Mouse (Mus musculus) olfactory bulb, adult 2 months (tissue): Measurements from ENCODE around the gene Egfl8.

Source experiments
- CTCF ChIP-seq: fragments of 200-500 bp; IDR thresholded peaks from 2 replicates; pipeline ENCODE4 v1.5.1; 2012; ENCODE audit warnings: low read depth, mild to moderate bottlenecking, low read length, moderate library complexity; ENCODE audit not compliant: insufficient read depth
- POLR2A ChIP-seq: fragments of 200-500 bp; IDR thresholded peaks from 2 replicates; pipeline ENCODE4 v1.6.1; 2012; ENCODE audit warnings: mild to moderate bottlenecking, low read depth, low read length, moderate library complexity; ENCODE audit not compliant: insufficient read depth

DNA sequence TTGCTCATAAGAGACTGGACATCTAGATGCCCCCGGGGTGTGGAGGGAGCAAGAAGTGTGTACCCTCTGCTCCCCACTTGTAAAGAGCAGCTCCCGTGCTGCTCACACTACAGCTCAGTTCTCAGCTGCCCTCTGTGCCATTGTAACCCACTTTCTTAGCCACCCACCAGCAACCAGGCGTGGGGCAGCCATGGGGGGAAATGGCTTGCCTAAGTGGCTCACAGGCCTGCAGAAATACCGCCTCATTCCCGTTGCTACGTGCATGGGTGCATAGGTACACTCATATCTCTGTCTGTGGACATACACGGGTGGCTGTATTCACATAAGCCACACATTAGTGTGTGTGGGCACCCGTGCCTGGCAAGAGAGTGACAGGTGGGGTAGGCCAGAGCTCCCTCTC, 47.2 kb upstream of the Egfl8 start:
- TF ChIP-seq POLR2A (no peak), CTCF (no peak)
